Comparison of ENCODE assay signal across 14 mouse cellular contexts in the genomic region with DNA sequence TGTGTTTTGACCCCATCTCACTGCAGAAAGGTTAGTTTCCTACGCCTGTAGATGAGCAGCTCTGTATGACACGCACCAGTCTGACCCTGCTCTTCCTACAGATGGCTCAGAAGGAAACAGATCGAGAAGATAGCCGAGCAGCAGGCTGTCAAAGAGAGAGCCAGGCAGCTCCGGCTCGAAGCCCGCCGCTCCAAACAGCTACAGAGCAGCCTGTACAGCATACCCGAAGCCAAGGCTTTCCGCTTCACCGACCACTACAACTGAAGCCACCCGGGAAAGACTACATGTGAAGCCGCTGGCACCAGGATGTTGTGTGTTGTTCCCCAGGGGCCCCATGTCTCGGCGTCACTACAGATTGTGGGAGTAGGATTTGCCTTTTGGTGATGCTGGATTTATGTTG. TPM values are rescaled to one million over a fixed set of nuclear protein-coding genes. Genes with fewer than 3 reads are reported as not detected.
DNase-seq lines count a peak whose midpoint lies in the region; ATAC-seq lines count a peak whose summit lies in the region.
"Had no signal": no experiment of that assay in that cellular context is flagged by ENCODE, and none has a peak within 500 bp of the region (broad histone marks: within the 10 kb centered on the region; RNA-seq: fewer than 3 reads in every experiment).

No protein-coding gene starts in this region.

- H3K27ac ChIP-seq in midbrain, embryonic 14.5 days (replicated peaks; ENCODE audit: low read depth, low read length): no peak overlapping the region
- H3K27ac ChIP-seq in midbrain, embryonic 10.5 days (replicated peaks): no peak overlapping the region
- H3K27ac ChIP-seq: hindbrain, embryonic 13.5 days; limb, embryonic 10.5 days; liver, embryonic 14.5 days; macrophage had no signal

- no peak overlapping the region for H3K4me3 ChIP-seq in midbrain, embryonic 14.5 days (replicated peaks; ENCODE audit: low read depth, low read length)
- H3K4me3 ChIP-seq in midbrain, embryonic 10.5 days: no peak overlapping the region
- H3K4me3 ChIP-seq: heart, embryonic 12.5 days; hindbrain, embryonic 13.5 days; limb, embryonic 10.5 days had no signal

- 0 out of 2 replicates have a peak overlapping the region, but pooled peaks have one; percentile 9 for H3K9ac ChIP-seq in midbrain, embryonic 14.5 days (replicated peaks; ENCODE audit: low read length)
- H3K9ac ChIP-seq: heart, embryonic 12.5 days; hindbrain, embryonic 13.5 days; liver, embryonic 14.5 days had no signal

- DNase-seq in frontal cortex, postnatal 25 days (ENCODE audit: low spot score in 2 of 2): no peak
- DNase-seq in midbrain, embryonic 14.5 days: no peak
- DNase-seq in midbrain, embryonic 10.5 days (ENCODE audit: low spot score): no peak
- peak; percentile 89 to 90 for DNase-seq in cerebellum, postnatal 14 days
- DNase-seq in B cell, adult 2 months: no peak
- DNase-seq in ovary, postnatal 14 days (ENCODE audit: low spot score): no peak
- DNase-seq: gastrocnemius, postnatal 25 days had no signal

- H3K4me2 ChIP-seq in midbrain, embryonic 14.5 days (ENCODE audit: low read length): no peak overlapping the region
- H3K4me2 ChIP-seq: heart, embryonic 12.5 days; hindbrain, embryonic 13.5 days had no signal

- no peaks in the 10 kb centered on the region for H3K4me1 ChIP-seq in midbrain, embryonic 14.5 days (ENCODE audit: control insufficient read depth, insufficient read depth, low read length)
- H3K4me1 ChIP-seq in midbrain, embryonic 10.5 days: no peaks in the 10 kb centered on the region
- H3K4me1 ChIP-seq: hindbrain, embryonic 13.5 days; limb, embryonic 10.5 days had no signal

- 56% methylated on average over 15 of the region's 15 CpGs for WGBS in midbrain, embryonic 14.5 days
- 57% methylated on average over 15 of the region's 15 CpGs for WGBS in midbrain, embryonic 10.5 days

- H3K27me3 ChIP-seq in midbrain, embryonic 14.5 days (ENCODE audit: control insufficient read depth, insufficient read depth, low read length): no peaks in the 10 kb centered on the region
- no peaks in the 10 kb centered on the region for H3K27me3 ChIP-seq in midbrain, embryonic 10.5 days (ENCODE audit: low read depth, poor library complexity, severe bottlenecking)
- H3K27me3 ChIP-seq: heart, embryonic 12.5 days; hindbrain, embryonic 13.5 days had no signal

- peaks cover 28% of the 10 kb centered on the region for H3K36me3 ChIP-seq in midbrain, embryonic 14.5 days (ENCODE audit: control insufficient read depth, insufficient read depth, low read length)
- H3K36me3 ChIP-seq in midbrain, embryonic 10.5 days: peaks cover 24% of the 10 kb centered on the region

- H3K9me3 ChIP-seq in midbrain, embryonic 14.5 days (ENCODE audit: control insufficient read depth, low read length): no peaks in the 10 kb centered on the region
- no peaks in the 10 kb centered on the region for H3K9me3 ChIP-seq in midbrain, embryonic 10.5 days (replicated peaks)
- H3K9me3 ChIP-seq: heart, embryonic 12.5 days; hindbrain, embryonic 13.5 days; limb, embryonic 10.5 days had no signal

- 0 out of 2 replicates have a peak, but pooled peaks have one; percentile 16 for ATAC-seq in frontal cortex, adult (ENCODE audit: low TSS enrichment)
- ATAC-seq in midbrain, embryonic 14.5 days (ENCODE audit: low FRiP score, low TSS enrichment): no peak
- ATAC-seq: activated CD4-positive, CD25-positive, alpha-beta regulatory T cell, adult 4 months had no signal

RNA-seq across cellular contexts. Expression of gene Ccdc181, which starts 12.0 kb away (rescaled TPM):
- polyA plus RNA-seq in midbrain, embryonic 14.5 days (2014; fragmentation: Nextera tagmentation; extraction: Ambion mirVana): 19.9 and 25.4 TPM in 2 replicates
- polyA plus RNA-seq in midbrain, embryonic 10.5 days (2016; fragmentation: Nextera tagmentation; extraction: Ambion mirVana): 11.5 and 14.5 TPM in 2 replicates

RNA-seq across cellular contexts. Expression of gene Nme7, which starts 16.5 kb away (rescaled TPM):
- 27.7 and 29.4 TPM in 2 replicates for polyA plus RNA-seq in midbrain, embryonic 14.5 days (2014; fragmentation: Nextera tagmentation; extraction: Ambion mirVana)
- polyA plus RNA-seq in midbrain, embryonic 10.5 days (2016; fragmentation: Nextera tagmentation; extraction: Ambion mirVana): 32.2 and 36.3 TPM in 2 replicates

RNA-seq across cellular contexts. Expression of gene Blzf1, which starts 19.9 kb away (rescaled TPM):
- 28.3 and 28.9 TPM in 2 replicates for polyA plus RNA-seq in midbrain, embryonic 14.5 days (2014; fragmentation: Nextera tagmentation; extraction: Ambion mirVana)
- 26.0 and 27.2 TPM in 2 replicates for polyA plus RNA-seq in midbrain, embryonic 10.5 days (2016; fragmentation: Nextera tagmentation; extraction: Ambion mirVana)

RNA-seq across cellular contexts. Expression of gene Slc19a2, which starts 38.6 kb away (rescaled TPM):
- 5.9 and 8.0 TPM in 2 replicates for polyA plus RNA-seq in midbrain, embryonic 14.5 days (2014; fragmentation: Nextera tagmentation; extraction: Ambion mirVana)
- polyA plus RNA-seq in midbrain, embryonic 10.5 days (2016; fragmentation: Nextera tagmentation; extraction: Ambion mirVana): 11.1 and 12.0 TPM in 2 replicates

Comparison
In these comparisons a context has a peak if more than half of its experiments do, and no peak if none do; other contexts are left out.
1. DNase-seq: peak in cerebellum, postnatal 14 days (2 of 2); none in frontal cortex, postnatal 25 days (0 of 2), midbrain, embryonic 14.5 days (single experiment), midbrain, embryonic 10.5 days (single experiment), B cell, adult 2 months (0 of 2) and ovary, postnatal 14 days (single experiment).